Mouse (Mus musculus) stomach, postnatal 0 days (tissue): ENCODE data around the gene Prkaa2. TPM values are rescaled to one million over a fixed set of nuclear protein-coding genes. Genes with fewer than 3 reads are reported as not detected.

Experiments
- ATAC-seq: fragments of 200-750 bp; cut with Nextera tagmentation; 2 replicates; pipeline ENCODE4 v1.8.0; 2017; ENCODE audit not compliant: low FRiP score, low TSS enrichment
- DNase-seq: peaks from one replicate; pipeline ENCODE4 v3.0.0-alpha.2; 2016; ENCODE audit warnings: low spot score
- H3K27ac ChIP-seq: fragments of 300-500 bp; sonication (generic); replicated peaks from 2 replicates; pipeline ENCODE4 v1.5.1; 2014; ENCODE audit warnings: mild to moderate bottlenecking, control low read depth
- H3K27me3 ChIP-seq: fragments of 300-500 bp; sonication (generic); 2 replicates; pipeline ENCODE4 v1.6.1; 2014; ENCODE audit warnings: low read length; ENCODE audit not compliant: control insufficient read depth, insufficient read depth
- H3K36me3 ChIP-seq: fragments of 300-500 bp; sonication (generic); 2 replicates; pipeline ENCODE4 v1.6.1; 2014; ENCODE audit warnings: low read length, mixed read lengths; ENCODE audit not compliant: control insufficient read depth, insufficient read depth
- H3K4me1 ChIP-seq: fragments of 300-500 bp; sonication (generic); replicated peaks from 2 replicates; pipeline ENCODE4 v1.6.1; 2014; ENCODE audit warnings: antibody characterized with exemption; ENCODE audit not compliant: control insufficient read depth, insufficient read depth
- H3K4me2 ChIP-seq: fragments of 300-500 bp; sonication (generic); replicated peaks from 2 replicates; pipeline ENCODE4 v1.6.1; 2014; ENCODE audit warnings: low read depth, mild to moderate bottlenecking, control low read depth, moderate library complexity
- H3K4me3 ChIP-seq: fragments of 300-500 bp; sonication (generic); 2 replicates; pipeline ENCODE4 v1.5.1; 2014; ENCODE audit warnings: low read depth, low read length, control low read depth
- H3K9ac ChIP-seq: fragments of 300-500 bp; sonication (generic); 2 replicates; pipeline ENCODE4 v1.6.1; 2014; ENCODE audit warnings: mild to moderate bottlenecking, low read length, control low read depth, mixed read lengths
- H3K9me3 ChIP-seq: fragments of 300-500 bp; sonication (generic); 2 replicates; pipeline ENCODE4 v1.6.1; 2016; ENCODE audit warnings: low read length; ENCODE audit not compliant: control insufficient read depth
- CTCF ChIP-seq: IDR thresholded peaks from 2 replicates; pipeline ENCODE4 v1.5.1; 2016; ENCODE audit warnings: antibody characterized with exemption, low read depth, mild to moderate bottlenecking, moderate library complexity
- EP300 ChIP-seq: optimal IDR thresholded peaks from 2 replicates; pipeline ENCODE3; 2016; ENCODE audit warnings: antibody characterized with exemption
- WGBS: fragments of 180-500 bp; shearing (Covaris S2); extraction: QIAGEN DNeasy Blood & Tissue Kit; methylation state at CpG from one replicate; pipeline ENCODE4 v1.1.7; 2014; 5-methylcytosine and 5-hydroxymethylcytosine counted together
- polyA plus RNA-seq: library from polyadenylated mRNA; unstranded; fragments of >200 nt; fragmentation: Nextera tagmentation; extraction: Ambion mirVana; gene quantifications from 2 replicates; pipeline ENCODE4 v1.2.1, GENCODE M21; 2015

The Prkaa2 gene
- polyA plus RNA-seq, 1 experiment from 2014 or later = 4.5 TPM

DNA sequence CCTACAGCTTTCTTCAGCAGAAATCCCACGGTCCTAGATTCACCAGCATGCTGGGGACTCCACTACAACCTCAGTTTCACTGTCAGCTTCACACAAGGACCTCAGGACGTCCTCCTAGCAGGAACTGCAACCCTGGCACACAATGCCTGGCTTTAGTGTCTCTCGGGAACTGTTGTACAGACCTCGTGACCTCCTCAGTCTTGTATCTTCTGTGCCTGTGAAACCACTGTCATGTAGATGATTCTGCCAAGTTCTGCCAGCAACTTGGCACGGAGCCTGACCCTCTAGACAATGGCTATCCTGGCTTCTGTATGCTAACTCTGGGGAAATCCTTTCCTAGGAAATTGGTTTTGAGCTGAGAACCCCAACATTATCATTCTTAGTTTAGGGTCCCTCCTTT lies 14.4 kb downstream of the Prkaa2 start:
- WGBS = 68% methylated on average over 5 of the region's 5 CpGs

DNA sequence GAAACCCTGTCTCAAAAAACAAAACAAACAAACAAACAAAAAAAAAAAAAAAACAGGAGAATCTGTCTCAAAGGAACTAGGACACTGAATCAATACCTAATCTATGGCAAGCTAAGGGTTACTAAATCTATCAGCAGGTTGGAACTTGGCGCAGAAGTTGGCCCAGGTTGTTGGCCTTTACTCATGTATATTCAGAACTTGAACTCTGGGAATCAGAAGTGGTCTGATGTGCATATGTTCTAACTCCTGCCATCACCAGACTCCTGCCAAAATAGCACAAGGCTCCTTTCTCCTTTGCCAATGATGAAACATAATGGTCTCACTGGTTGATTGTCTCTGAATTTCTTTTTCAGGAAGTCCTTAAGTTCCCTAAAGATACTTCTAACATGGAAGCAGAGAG lies 15.7 kb downstream of the Prkaa2 start:
- no peak overlapping the region for H3K27ac ChIP-seq
- DNase-seq (no peak), ATAC-seq (no peak)
- 81% methylated on average over 1 of the region's 1 CpGs for WGBS
- H3K9me3 ChIP-seq = no peaks in the 10 kb centered on the region
- H3K27me3 ChIP-seq = no peaks in the 10 kb centered on the region
- no peak overlapping the region for H3K4me2 ChIP-seq
- no peaks in the 10 kb centered on the region for H3K36me3 ChIP-seq
- no peaks in the 10 kb centered on the region for H3K4me1 ChIP-seq
- H3K9ac ChIP-seq = no peak overlapping the region
- TF ChIP-seq EP300 (no peak), CTCF (no peak)
- no peak overlapping the region for H3K4me3 ChIP-seq

More for the DNA sequence above, 14.4 kb downstream of the Prkaa2 start:
- Histone ChIP-seq H3K27ac (no peak overlapping the region), H3K4me2 (no peak overlapping the region), H3K9ac (no peak overlapping the region), H3K4me1 (no peaks in the 10 kb centered on the region), H3K9me3 (no peaks in the 10 kb centered on the region), H3K4me3 (no peak overlapping the region), H3K27me3 (no peaks in the 10 kb centered on the region), H3K36me3 (no peaks in the 10 kb centered on the region)
- DNase-seq = no peak
- ATAC-seq = no peak
- TF ChIP-seq EP300 (no peak), CTCF (no peak)

DNA sequence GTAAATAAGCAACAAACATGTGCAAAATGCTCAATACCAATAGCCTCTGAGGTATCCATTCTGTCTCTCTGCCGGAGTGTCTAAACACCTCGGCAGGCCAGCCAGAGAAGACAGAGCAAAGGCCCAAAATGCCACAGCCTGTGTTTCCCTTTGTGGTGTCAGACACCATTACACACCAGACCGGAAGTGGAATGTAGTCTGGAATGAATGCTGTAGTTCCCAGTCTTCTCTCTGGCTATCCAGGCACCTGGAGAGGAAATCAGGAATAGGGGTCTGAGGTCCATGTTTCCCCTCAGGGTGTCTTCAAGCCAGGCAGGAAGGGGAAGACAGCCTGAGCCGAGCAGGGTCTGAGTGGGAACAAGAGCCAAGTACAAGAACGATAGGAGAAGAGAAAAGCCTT lies 19.3 kb downstream of the Prkaa2 start:
- H3K9me3 ChIP-seq = no peaks in the 10 kb centered on the region
- H3K27me3 ChIP-seq = no peaks in the 10 kb centered on the region
- WGBS = 75% methylated on average over 5 of the region's 5 CpGs
- DNase-seq (no peak), ATAC-seq (no peak)
- H3K9ac ChIP-seq = no peak overlapping the region
- H3K4me2 ChIP-seq = no peak overlapping the region
- H3K4me3 ChIP-seq = no peak overlapping the region
- TF ChIP-seq CTCF = no peak
- no peak for TF ChIP-seq EP300
- no peak overlapping the region for H3K27ac ChIP-seq
- H3K36me3 ChIP-seq = no peaks in the 10 kb centered on the region
- H3K4me1 ChIP-seq = no peaks in the 10 kb centered on the region

DNA sequence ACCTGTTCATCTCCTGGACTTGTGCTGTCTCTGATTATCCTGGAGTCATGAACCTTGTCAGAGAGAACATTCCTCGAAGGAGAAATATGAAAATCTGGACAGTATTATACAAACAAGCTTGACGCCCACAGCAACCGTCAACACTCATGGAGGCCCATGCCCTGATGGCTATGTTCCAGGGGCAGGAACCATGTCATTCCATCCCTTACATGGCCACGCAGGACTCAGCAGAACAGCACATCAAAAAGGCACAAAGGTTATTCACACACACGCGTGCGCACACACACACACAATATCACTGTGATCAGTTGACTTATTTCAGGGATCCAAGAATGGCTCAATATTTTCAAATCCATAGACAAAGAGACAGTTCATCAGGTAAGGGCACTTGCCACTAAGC lies 20.3 kb downstream of the Prkaa2 start:
- 82% methylated on average over 7 of the region's 7 CpGs for WGBS
- no peak for TF ChIP-seq CTCF
- TF ChIP-seq EP300 = no peak
- H3K4me2 ChIP-seq = no peak overlapping the region
- no peaks in the 10 kb centered on the region for H3K9me3 ChIP-seq
- DNase-seq = no peak
- H3K27ac ChIP-seq = no peak overlapping the region
- no peaks in the 10 kb centered on the region for H3K36me3 ChIP-seq
- H3K4me1 ChIP-seq = no peaks in the 10 kb centered on the region
- H3K4me3 ChIP-seq = no peak overlapping the region
- ATAC-seq = no peak
- no peaks in the 10 kb centered on the region for H3K27me3 ChIP-seq
- H3K9ac ChIP-seq = no peak overlapping the region

DNA sequence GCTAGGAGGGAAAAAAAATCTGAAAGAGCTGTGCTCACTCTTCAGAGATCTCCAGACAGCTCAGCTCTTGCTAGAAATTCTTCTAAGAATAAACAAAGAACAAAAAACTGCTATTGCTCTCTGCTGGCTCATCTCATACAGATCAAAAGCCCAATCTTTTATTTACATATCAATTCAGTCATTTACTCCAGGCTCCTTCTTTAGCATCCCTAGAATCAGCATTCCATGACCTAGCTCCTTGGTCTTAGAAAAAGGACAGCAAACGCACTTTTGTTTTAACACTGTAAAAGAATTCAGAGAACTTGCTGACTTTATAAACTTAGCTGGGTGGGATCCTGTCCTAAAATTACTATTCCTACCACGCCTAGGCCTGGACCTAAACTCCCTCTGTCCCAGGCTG lies 21.0 kb downstream of the Prkaa2 start:
- ATAC-seq = no peak
- no peaks in the 10 kb centered on the region for H3K9me3 ChIP-seq

DNA sequence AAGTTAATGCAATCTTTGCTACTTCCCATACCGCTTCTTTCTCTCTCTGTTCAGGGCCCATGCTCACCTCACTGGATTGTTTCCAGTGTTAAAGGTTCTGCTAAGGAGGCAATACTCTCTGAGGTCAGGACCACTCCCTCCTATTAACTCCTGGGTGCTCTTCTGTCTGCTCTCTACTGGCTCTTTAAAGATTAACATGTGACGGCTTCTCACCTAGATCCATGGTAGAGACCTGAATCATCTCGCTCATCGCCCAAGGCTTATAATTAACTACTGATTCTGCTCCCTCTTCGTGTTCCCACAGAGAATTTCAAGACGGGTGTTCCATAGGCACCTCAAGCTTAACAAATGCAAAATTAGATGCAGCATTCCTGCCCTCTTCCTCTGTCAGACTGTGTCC lies 33.5 kb downstream of the Prkaa2 start:
- H3K4me1 ChIP-seq = no peaks in the 10 kb centered on the region
- H3K27me3 ChIP-seq = no peaks in the 10 kb centered on the region
- no peaks in the 10 kb centered on the region for H3K36me3 ChIP-seq
- H3K9me3 ChIP-seq = no peaks in the 10 kb centered on the region
- H3K9ac ChIP-seq = no peak overlapping the region
- H3K4me2 ChIP-seq = no peak overlapping the region
- no peak for ATAC-seq
- no peak overlapping the region for H3K27ac ChIP-seq
- DNase-seq = no peak
- no peak for TF ChIP-seq EP300
- TF ChIP-seq CTCF = no peak
- H3K4me3 ChIP-seq = no peak overlapping the region
- WGBS = 87% methylated on average over 6 of the region's 6 CpGs

More for the DNA sequence above, 21.0 kb downstream of the Prkaa2 start:
- Histone ChIP-seq H3K27me3 (no peaks in the 10 kb centered on the region), H3K9ac (no peak overlapping the region), H3K27ac (no peak overlapping the region), H3K4me2 (no peak overlapping the region), H3K4me1 (no peaks in the 10 kb centered on the region), H3K36me3 (no peaks in the 10 kb centered on the region), H3K4me3 (no peak overlapping the region)
- TF ChIP-seq EP300 = no peak
- no peak for TF ChIP-seq CTCF
- 65% methylated on average over 2 of the region's 2 CpGs for WGBS
- DNase-seq = no peak
